24 mouse cellular contexts compared by ENCODE assay signal in genomic region chr8:88393298-88393697, GRCm38 (mm10). TPM values are rescaled to one million over a fixed set of nuclear protein-coding genes. Genes with fewer than 3 reads are reported as not detected.
DNase-seq lines count a peak whose midpoint lies in the region; ATAC-seq and TF ChIP-seq lines count a peak whose summit lies in the region.
"Had no signal": no experiment of that assay in that cellular context is flagged by ENCODE, and none has a peak within 500 bp of the region (broad histone marks: within the 10 kb centered on the region; RNA-seq: fewer than 3 reads in every experiment).

No protein-coding gene starts in this region.

- DNase-seq in lung, adult 18-20 months = peak; percentile 54 to 72
- DNase-seq in lung, adult 2 months = no peak
- DNase-seq in lung, postnatal 10 days = peak; percentile 41
- DNase-seq in lung, postnatal 25 days (ENCODE audit: low spot score) = peak; percentile 59
- peak; percentile 39 to 47 for DNase-seq in lung, postnatal 4 days
- no peak for DNase-seq in layer of hippocampus, adult 9-10 months (ENCODE audit: low spot score)
- DNase-seq in hindbrain, embryonic 10.5 days (ENCODE audit: low spot score) = no peak
- DNase-seq: adrenal gland, adult 2 months; adrenal gland, postnatal 10 days; adrenal gland, postnatal 25 days; cerebellum, adult 11 months; cerebellum, adult 18-20 months; cerebellum, adult 8-10 months; cerebellum, adult 9-11 months; cerebellum, postnatal 14 days; cerebellum, postnatal 36 days; embryo, embryonic 11 days had no signal

- H3K4me3 ChIP-seq in lung, adult 2 months (replicated peaks; ENCODE audit: extremely low read depth, low read depth, low read length) = no peak overlapping the region
- H3K4me3 ChIP-seq in intestine, embryonic 15.5 days (replicated peaks) = no peak overlapping the region
- no peak overlapping the region for H3K4me3 ChIP-seq in hindbrain, embryonic 10.5 days
- H3K4me3 ChIP-seq: embryonic facial prominence, embryonic 13.5 days; embryonic facial prominence, embryonic 15.5 days; erythroblast, embryonic 14.5 days; forebrain, embryonic 10.5 days had no signal

- WGBS in lung, adult 2 months = 77% methylated on average over 3 of the region's 3 CpGs
- 90% methylated on average over 3 of the region's 3 CpGs for WGBS in intestine, embryonic 15.5 days
- 92% methylated on average over 3 of the region's 3 CpGs for WGBS in hindbrain, embryonic 10.5 days

- TF ChIP-seq POLR2A in lung, adult 2 months (IDR thresholded peaks at IDR 0.05; ENCODE audit: borderline replicate concordance, extremely low read depth, low read depth, low read length) = no peak

- H3K36me3 ChIP-seq in intestine, embryonic 15.5 days = no peaks in the 10 kb centered on the region
- H3K36me3 ChIP-seq in hindbrain, embryonic 10.5 days = no peaks in the 10 kb centered on the region
- H3K36me3 ChIP-seq: embryonic facial prominence, embryonic 13.5 days; embryonic facial prominence, embryonic 15.5 days; forebrain, embryonic 10.5 days had no signal

- ATAC-seq in intestine, embryonic 15.5 days = no peak
- ATAC-seq: forebrain, embryonic 14.5 days; forebrain, embryonic 16.5 days had no signal

- H3K27me3 ChIP-seq in intestine, embryonic 15.5 days (replicated peaks) = no peaks in the 10 kb centered on the region
- no peaks in the 10 kb centered on the region for H3K27me3 ChIP-seq in hindbrain, embryonic 10.5 days (ENCODE audit: insufficient read depth, poor library complexity, severe bottlenecking)
- H3K27me3 ChIP-seq: embryonic facial prominence, embryonic 13.5 days; embryonic facial prominence, embryonic 15.5 days had no signal

- no peaks in the 10 kb centered on the region for H3K9me3 ChIP-seq in intestine, embryonic 15.5 days
- no peaks in the 10 kb centered on the region for H3K9me3 ChIP-seq in hindbrain, embryonic 10.5 days
- H3K9me3 ChIP-seq: embryonic facial prominence, embryonic 13.5 days; embryonic facial prominence, embryonic 15.5 days; forebrain, embryonic 10.5 days had no signal

- H3K27ac ChIP-seq in intestine, embryonic 15.5 days = no peak overlapping the region
- no peak overlapping the region for H3K27ac ChIP-seq in hindbrain, embryonic 10.5 days
- H3K27ac ChIP-seq: embryonic facial prominence, embryonic 13.5 days; embryonic facial prominence, embryonic 15.5 days; forebrain, embryonic 10.5 days had no signal

- no peak for TF ChIP-seq CTCF in lung, adult 2 months (IDR thresholded peaks at IDR 0.05; ENCODE audit: insufficient read depth, low read length)

- H3K9ac ChIP-seq in intestine, embryonic 15.5 days = no peak overlapping the region
- H3K9ac ChIP-seq: embryonic facial prominence, embryonic 13.5 days; embryonic facial prominence, embryonic 15.5 days had no signal

- no peaks in the 10 kb centered on the region for H3K4me1 ChIP-seq in lung, adult 2 months (ENCODE audit: control insufficient read depth, insufficient read depth, low read length)
- no peaks in the 10 kb centered on the region for H3K4me1 ChIP-seq in intestine, embryonic 15.5 days (replicated peaks)
- 0 out of 2 replicates have a peak, but pooled peaks cover 5% of the 10 kb centered on the region for H3K4me1 ChIP-seq in hindbrain, embryonic 10.5 days (replicated peaks)
- H3K4me1 ChIP-seq: embryonic facial prominence, embryonic 15.5 days had no signal

- H3K4me2 ChIP-seq in intestine, embryonic 15.5 days (replicated peaks) = no peak overlapping the region
- H3K4me2 ChIP-seq: embryonic facial prominence, embryonic 13.5 days; embryonic facial prominence, embryonic 15.5 days had no signal

RNA-seq across cellular contexts. Expression of gene Brd7, which starts 31.3 kb away (rescaled TPM):
- polyA plus RNA-seq in lung, adult 2 months (2012; rRNA removed) = 18.6 and 28.5 TPM in 2 replicates
- 54.5 and 55.7 TPM in 2 replicates for polyA plus RNA-seq in intestine, embryonic 15.5 days (2015; fragmentation: Nextera tagmentation; extraction: Ambion mirVana)
- polyA plus RNA-seq in hindbrain, embryonic 10.5 days (2016; fragmentation: Nextera tagmentation; extraction: Ambion mirVana) = 61.8 and 85.8 TPM in 2 replicates

Comparison
In these comparisons a context has a peak if more than half of its experiments do, and no peak if none do; other contexts are left out.
1. DNase-seq: peak in lung, adult 18-20 months (2 of 2), lung, postnatal 10 days (single experiment), lung, postnatal 25 days (single experiment) and lung, postnatal 4 days (2 of 2); none in lung, adult 2 months (single experiment), layer of hippocampus, adult 9-10 months (single experiment) and hindbrain, embryonic 10.5 days (single experiment).